Mouse (Mus musculus): ENCODE data around the gene Gm6525.

DNA sequence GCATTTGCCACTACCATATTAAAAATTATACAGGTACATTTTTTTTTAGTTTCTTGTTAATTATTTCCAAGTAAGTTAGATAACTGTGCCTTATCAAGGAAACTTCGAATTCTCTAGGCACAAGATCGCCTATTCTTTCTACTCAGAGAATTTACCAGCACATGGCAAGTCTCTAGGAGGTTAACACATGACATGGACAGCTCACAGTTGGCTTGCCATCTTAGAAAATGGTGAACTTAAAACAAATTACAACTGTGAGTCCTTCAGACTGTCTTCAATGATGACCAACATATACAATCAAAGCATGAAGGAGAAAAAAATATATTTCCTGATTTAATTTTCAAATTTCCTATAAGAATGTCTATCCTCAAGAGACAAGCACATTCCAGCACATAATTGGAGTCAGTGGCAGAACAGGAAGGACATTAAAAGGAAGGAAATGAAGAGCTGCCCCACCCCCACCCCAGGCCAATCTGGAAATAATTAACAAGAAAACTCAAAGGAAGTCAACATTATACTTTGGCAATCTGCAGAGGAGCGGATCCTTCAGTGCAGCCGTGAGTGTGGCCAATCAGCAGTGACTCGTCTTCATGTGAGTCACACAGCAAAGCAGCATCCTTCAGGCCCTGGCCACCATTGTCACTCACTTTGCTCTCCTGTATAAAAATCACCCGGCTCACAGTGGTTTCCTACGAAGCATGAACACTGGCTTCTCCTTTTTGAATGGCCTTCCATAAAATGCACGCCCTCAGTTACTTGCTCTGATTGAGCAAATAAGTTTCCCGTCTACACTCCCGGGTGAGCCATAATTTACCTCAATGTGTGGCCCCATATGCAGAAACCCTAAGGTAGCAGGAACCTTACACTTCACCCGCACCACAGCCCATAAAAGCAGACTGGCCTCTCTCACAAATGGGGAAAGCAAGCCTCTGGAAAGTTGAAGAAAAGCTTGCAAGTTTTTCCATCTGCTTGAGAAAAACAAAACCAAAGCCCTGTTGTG is 44.7 kb upstream of the Gm6525 start:
- TF ChIP-seq CTCF (conservative IDR thresholded peaks at IDR 0.05; ENCODE audit: low read length) (no peak), POU5F1 (IDR thresholded peaks at IDR 0.05; ENCODE audit: borderline replicate concordance, low read length) (no peak)

Data from E14TG2a.4 (cell line).